Mouse (Mus musculus) G1E (cell line): ENCODE data around the gene St7l.

Experiments
- CTCF ChIP-seq: IDR thresholded peaks from 2 replicates; pipeline ENCODE4 v1.5.1; 2012; ENCODE audit warnings: low read depth, low read length, inconsistent platforms, mixed read lengths
- GATA1 ChIP-seq: IDR thresholded peaks from 2 replicates; pipeline ENCODE4 v1.6.1; 2012; ENCODE audit warnings: borderline replicate concordance, low read length, inconsistent platforms, mixed read lengths
- POLR2AphosphoS5 ChIP-seq: IDR thresholded peaks from 2 replicates; pipeline ENCODE4 v1.6.1; 2012; ENCODE audit warnings: low read depth, low read length, inconsistent platforms; ENCODE audit not compliant: insufficient replicate concordance

GRCm38 (mm10) chr3:104940691-104941090 is 76.9 kb downstream of the St7l start:
- TF ChIP-seq CTCF, result no peak
- no peak for TF ChIP-seq GATA1
- TF ChIP-seq POLR2AphosphoS5, result no peak
